Mouse (Mus musculus): ENCODE measurements around the gene Scn2b. TPM values are rescaled to one million over a fixed set of nuclear protein-coding genes. Genes with fewer than 3 reads are reported as not detected.

Gene Scn2b
- polyA plus RNA-seq, 1 experiment from 2014 or later: 4.1 TPM

Other genes starting within 250 kb of the Scn2b start
- 15.6 and 17.7 TPM in 2 replicates for gene Kmt2a, start 236.5 kb upstream of the Scn2b start, polyA plus RNA-seq (2015; fragmentation: Nextera tagmentation; extraction: Ambion mirVana)
- gene Atp5l, start 197.0 kb upstream of the Scn2b start, polyA plus RNA-seq (2015; fragmentation: Nextera tagmentation; extraction: Ambion mirVana): 655 and 705 TPM in 2 replicates
- 23.6 and 25.7 TPM in 2 replicates for gene Ube4a, start 152.2 kb upstream of the Scn2b start, polyA plus RNA-seq (2015; fragmentation: Nextera tagmentation; extraction: Ambion mirVana)
- gene Cd3g, start 137.4 kb upstream of the Scn2b start, polyA plus RNA-seq (2015; fragmentation: Nextera tagmentation; extraction: Ambion mirVana): 0.29 and 0.33 TPM in 2 replicates
- gene Cd3d, start 136.0 kb upstream of the Scn2b start, polyA plus RNA-seq (2015; fragmentation: Nextera tagmentation; extraction: Ambion mirVana): not detected in 2 replicates
- gene Cd3e, start 108.2 kb upstream of the Scn2b start, polyA plus RNA-seq (2015; fragmentation: Nextera tagmentation; extraction: Ambion mirVana): 0.11 and 0.23 TPM in 2 replicates
- 28.1 and 35.4 TPM in 2 replicates for gene Mpzl2, start 78.0 kb upstream of the Scn2b start, polyA plus RNA-seq (2015; fragmentation: Nextera tagmentation; extraction: Ambion mirVana)
- gene Mpzl3, start 62.6 kb upstream of the Scn2b start, polyA plus RNA-seq (2015; fragmentation: Nextera tagmentation; extraction: Ambion mirVana): 8.4 and 9.0 TPM in 2 replicates
- gene Jaml, start 38.6 kb upstream of the Scn2b start, polyA plus RNA-seq (2015; fragmentation: Nextera tagmentation; extraction: Ambion mirVana): 0.41 and 0.77 TPM in 2 replicates
- 1.00 and 1.6 TPM in 2 replicates for gene Scn4b, start 20.6 kb downstream of the Scn2b start, polyA plus RNA-seq (2015; fragmentation: Nextera tagmentation; extraction: Ambion mirVana)
- 5.4 and 6.7 TPM in 2 replicates for gene BC049352, start 64.2 kb downstream of the Scn2b start, polyA plus RNA-seq (2015; fragmentation: Nextera tagmentation; extraction: Ambion mirVana)
- gene Tmprss4, start 86.3 kb downstream of the Scn2b start, polyA plus RNA-seq (2015; fragmentation: Nextera tagmentation; extraction: Ambion mirVana): 14.1 and 16.6 TPM in 2 replicates
- 1.4 and 1.7 TPM in 2 replicates for gene Il10ra, start 151.4 kb downstream of the Scn2b start, polyA plus RNA-seq (2015; fragmentation: Nextera tagmentation; extraction: Ambion mirVana)
- 10.9 and 11.7 TPM in 2 replicates for gene Tmprss13, start 201.3 kb downstream of the Scn2b start, polyA plus RNA-seq (2015; fragmentation: Nextera tagmentation; extraction: Ambion mirVana)